Mouse (Mus musculus) retina, adult 2 months (tissue): ENCODE data around the gene Tmem184b.

ENCODE experiments used
- DNase-seq: peaks from one replicate; pipeline ENCODE4 v3.0.0-alpha.2; 2012; ENCODE audit warnings: low read depth, low spot score

Gene Tmem184b

DNA sequence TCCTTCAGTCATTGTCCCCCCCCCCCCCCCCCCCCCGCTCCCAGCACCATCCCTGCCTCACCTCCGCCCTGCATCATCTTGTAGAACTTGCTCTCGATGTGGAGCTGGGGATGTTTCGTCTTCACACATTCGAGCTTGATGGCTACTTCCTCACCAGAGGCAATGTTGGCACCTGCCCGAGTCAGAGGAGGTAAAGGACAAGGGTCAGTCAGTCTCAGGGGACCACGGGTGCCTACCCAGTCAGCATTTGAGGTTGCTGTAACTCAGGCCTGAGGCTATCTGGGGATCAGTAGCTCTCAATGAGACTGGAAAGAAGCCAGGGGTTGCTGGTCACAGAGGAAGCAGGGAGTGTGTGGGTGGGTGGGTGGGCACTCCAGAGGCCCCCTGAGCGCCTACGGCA is 26.6 kb upstream of the Tmem184b start:
- DNase-seq: no peak

DNA sequence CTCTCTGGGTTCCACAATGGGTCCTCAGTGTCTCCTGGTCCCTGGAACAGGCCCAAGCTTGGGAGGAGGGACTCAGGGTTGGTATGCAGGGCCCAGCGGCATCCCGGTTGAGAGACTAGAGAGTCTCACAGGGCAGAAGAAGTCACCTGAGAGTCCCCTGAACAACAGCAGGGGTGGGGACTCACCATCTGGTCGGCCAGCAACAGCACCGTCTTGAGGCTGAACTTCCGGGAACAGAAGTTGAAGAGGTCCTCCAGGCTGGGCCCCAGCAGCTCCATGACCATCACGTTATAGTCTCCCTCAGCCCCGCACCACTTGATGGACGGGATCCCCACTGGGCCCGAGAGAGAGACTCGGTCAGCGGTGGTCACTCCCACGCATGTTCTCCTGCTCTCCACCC is 26.2 kb upstream of the Tmem184b start:
- no peak for DNase-seq

DNA sequence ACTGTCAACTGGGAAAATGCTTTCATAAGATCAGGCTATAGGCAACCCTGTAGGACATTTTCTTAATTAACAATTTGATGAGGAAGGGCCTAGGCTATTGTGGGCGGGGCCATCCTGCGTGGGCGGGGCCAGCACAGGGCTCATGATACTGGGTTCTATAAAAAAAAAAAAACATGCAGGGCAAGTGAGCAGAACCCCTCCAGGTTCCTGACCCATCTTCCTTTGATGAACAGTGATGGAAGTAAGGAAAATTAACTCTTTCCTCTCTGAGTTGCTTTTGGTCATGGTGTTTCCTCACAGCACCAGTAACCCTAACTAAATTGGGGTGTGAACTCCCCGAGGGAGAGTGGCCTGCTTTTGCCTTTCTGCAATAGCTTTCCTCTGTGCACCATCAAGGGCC is 25.2 kb upstream of the Tmem184b start:
- DNase-seq: no peak

DNA sequence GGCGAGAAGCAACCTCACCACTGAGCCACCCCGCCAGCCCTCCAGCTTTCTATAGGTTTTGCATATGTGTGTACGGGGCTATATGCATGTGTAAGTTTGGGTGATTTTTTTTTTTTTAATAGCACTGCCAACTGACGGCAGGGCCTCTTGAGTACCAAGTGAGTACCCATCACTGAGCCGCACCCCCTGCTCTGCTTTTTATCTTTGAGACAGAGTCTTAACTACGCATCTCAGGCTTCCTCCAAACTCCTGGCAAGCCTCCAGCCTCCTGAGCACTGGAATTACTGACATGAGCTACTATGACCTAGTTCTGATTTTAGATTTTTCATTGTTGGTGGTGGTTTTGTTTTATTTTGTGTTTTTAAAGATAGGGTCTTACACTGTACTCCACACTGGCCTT is 24.1 kb upstream of the Tmem184b start:
- no peak for DNase-seq

DNA sequence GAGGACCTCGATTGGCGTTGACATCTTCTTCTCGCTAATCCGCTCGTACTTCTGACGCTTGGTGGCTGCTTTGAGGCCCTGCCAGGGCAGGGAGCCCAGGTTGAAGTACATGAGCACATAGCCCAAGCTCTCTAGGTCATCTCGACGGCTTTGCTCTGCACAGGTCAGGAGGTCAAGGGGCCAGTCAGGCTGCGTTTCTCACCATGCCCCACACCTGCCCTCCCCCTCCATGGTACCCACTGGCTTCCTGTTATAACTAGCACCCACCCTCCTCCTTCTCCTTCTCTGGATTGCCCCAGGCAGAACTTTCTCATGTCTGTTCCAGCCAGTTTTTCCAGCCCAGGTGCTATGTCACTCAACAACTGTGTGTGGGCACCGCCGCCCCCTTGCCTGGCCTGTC is 22.1 kb upstream of the Tmem184b start:
- DNase-seq: no peak

DNA sequence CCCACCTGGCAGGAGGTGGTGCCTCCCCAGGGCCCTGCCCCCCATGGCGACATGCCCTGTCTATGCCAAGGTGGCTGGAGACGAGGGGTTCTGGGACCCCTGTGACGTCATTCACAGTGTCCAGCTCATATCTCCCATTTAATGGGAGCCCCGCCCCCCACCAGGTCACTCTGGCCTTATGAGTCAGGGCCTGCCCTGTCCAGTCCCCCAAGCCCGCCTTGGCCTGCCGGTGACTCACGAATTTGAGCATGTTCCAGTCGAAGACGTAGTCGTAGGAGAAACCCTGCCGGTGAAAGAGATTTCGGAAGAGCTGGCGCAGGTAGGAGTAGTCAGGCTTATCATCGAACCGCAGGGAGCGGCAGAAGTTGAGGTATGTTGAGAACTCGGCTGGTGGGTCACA is 21.2 kb upstream of the Tmem184b start:
- no peak for DNase-seq

DNA sequence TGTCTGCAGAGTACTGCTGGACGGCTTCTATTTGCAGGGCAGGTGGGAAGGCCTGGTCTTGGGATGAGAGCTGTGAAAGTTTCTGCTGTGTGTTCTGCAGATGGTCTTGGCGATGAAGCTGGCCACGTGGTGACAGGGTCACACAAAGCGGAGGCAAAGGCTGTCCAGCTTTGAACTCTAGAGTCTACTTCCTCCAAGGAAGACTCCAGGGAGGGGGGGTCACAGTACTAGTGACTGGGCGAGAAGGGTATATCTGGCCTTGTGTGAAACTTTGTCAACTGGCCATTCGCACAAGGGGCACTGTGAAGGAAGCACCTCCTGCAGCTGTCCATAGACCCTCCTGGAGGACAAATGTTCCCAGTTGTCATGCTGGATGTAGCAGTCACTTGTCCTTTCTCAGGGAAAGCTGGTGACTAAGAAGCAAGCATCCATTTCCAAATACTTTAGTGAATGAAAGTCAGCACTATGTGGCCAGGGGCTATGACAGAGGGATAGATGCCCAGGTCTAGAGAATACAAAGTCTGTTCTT is 19.4 kb upstream of the Tmem184b start:
- DNase-seq: no peak

DNA sequence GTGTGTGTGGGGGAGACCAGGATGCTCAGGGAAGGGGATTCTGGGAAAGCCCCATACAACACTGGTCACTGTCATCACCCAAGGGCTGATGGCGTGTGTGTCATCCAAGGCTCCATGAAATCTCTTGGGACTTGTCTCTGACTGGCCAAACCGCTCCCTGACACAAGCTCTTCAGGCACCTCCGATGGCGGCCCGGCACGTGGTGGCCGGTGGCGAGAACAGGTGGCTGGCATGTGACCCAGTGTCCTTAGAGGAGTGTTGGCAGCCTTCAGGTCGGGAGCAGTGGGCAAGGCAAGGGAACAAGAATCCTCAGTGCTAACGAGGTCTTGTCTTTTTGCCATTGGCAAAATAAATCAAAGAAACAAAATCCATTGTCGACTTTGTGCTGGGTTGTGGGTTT is 15.3 kb upstream of the Tmem184b start:
- DNase-seq: no peak

DNA sequence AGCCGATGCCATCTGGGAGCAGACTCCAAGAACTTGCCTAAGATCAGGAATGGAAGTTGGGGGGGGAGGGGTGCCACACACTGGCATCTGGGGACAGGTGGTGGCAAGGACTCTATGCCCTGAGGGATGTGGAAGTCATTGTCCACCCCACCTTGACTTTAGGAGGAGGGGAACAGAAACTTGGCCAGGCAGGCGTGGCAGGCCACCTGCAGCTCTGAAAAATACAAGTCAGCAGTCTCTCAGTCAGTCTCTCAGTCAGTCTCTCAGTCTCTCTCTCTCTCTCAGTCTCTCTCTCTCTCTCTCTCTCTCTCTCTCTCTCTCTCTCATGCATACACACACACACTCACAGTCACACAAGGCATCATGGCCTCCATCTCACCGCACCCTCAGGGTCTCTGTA is 14.9 kb upstream of the Tmem184b start:
- DNase-seq: no peak

DNA sequence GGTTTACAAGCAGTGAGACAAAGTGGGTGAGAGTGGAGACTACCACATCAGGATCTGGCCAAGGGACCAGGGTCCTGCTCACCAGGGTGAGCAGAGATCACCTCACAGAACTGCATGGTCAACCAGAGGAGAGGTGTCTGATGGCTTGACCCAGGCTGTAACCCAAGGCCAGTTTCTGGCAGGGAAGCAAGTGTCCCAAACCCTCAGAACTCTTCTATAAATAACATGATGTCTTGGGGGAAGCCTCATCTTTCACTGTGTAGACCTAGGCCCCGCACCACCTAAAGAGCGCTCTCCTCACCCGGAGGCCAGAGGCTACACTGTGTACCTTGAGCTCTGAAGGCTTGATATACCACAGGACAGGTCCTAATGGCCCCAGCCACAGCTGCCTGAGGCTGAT is 14.0 kb upstream of the Tmem184b start:
- no peak for DNase-seq

DNA sequence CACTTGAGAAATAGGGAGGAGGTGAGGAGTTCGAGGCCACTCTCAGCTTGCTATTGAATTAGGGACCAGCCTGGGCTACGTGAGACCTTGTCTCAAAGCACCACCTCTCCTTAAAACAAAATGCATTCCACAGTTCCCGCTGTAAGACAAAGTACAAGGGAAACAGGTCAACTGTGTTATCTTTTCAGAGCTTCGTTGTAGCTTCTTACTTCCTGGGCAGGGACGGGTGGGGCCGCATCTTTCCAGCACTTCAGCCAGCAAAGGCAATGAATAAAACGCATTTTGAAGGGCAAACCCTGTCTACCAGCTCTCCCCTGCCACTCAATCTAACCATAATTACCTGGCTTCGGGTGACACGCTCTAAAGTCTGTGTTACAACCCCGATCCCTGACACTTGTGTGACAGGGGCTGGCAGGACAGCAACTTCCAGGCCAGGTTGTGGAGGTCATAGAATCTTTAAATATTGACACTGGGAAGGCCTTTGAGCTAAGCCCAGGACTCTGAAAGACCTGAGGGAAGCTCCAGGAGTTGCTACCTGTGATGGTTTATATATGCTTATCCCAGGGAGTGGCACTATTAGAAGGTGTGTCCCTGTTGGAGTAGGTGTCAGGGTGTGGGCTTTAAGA is 13.2 kb upstream of the Tmem184b start:
- DNase-seq: no peak

DNA sequence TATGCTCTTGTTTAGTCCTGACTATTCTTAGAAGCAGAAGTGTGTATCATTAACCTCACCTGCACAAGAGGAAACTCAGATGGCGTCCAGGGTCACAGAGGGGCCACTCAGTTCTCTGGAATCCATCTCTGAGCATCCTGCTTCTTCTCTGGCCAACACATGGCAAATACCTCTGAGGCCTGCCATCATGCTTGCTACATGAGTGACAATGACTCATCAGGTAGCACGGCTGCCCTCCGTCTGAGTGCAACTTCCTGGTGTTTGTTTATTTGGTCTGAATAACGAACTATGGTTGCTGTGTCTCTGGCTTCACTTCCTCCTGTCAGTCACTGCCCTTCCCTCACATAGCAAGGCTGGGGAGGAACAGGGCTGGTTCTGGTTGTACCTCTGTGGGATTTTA is 11.1 kb upstream of the Tmem184b start:
- no peak for DNase-seq

DNA sequence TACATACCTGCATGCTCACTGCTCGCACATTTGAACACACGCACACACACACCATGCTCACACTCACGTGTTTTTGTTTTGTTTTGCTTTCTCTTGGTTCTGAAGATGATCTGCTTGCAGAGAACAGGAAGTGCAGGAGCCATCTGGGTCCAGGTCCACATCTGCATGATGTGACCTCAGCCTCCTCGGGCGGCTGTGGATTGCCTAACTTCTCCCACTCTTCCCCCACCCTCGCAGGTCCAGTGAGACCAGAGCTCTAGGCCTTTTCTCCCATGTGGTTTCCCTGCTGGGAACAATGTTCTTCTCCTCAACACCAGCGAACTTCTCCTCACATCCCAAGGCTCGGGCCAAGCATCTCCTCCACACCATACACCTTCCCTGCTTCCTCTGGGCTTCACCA is 10.4 kb upstream of the Tmem184b start:
- no peak for DNase-seq

DNA sequence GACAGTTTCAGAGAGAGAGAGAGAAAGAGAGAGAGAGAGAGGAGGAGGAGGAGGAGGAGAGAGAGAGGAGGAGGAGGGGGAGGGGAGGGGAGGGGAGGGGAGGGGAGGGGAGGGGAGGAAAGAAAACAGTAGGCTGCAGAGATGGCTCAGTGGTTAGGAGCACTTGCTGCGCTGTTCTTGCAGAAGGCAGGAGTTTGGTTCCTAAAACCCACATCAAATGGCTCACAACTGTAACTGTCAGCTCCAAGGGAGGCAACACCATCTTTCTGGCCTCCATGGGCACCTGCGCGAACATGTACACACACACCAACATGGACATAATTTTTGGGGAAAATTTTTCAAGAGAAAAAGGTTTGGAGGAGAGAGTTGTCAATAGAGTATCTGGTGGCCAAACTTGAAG is 9.8 kb upstream of the Tmem184b start:
- DNase-seq: no peak

DNA sequence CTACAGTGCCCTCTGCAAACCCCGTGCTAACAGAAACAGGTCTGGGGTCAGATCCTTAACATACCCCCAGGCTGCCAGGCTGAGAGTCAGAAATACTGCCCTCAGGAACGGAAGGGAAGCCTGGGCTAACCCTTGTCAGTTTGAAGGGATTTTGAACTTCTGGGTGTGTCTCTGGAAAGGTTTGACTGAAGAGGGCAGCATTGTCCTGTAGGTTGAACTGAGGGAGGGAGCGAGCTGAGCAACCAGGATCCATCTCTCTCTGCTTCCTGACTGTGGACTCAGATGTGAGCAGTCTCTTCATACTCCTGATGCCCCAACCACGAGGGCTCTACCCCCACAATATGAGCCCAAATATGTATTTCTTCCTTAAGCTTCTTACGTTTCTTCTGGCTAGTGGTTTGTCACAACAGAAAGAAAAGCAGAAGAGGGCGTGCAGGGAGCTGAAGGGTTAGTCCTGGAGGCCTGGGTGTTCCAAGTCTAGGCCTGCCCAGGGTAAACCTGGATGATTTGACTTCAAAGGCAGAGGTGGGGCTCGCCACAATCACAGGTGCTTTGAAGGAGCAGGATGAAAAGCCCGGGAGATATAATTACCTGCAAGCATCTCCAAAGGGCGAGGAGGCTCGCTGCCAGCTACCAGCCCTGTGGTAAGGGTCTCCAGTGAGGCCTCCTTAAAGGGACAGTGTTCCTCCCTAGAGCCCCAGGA is 8.1 kb upstream of the Tmem184b start:
- DNase-seq: no peak

DNA sequence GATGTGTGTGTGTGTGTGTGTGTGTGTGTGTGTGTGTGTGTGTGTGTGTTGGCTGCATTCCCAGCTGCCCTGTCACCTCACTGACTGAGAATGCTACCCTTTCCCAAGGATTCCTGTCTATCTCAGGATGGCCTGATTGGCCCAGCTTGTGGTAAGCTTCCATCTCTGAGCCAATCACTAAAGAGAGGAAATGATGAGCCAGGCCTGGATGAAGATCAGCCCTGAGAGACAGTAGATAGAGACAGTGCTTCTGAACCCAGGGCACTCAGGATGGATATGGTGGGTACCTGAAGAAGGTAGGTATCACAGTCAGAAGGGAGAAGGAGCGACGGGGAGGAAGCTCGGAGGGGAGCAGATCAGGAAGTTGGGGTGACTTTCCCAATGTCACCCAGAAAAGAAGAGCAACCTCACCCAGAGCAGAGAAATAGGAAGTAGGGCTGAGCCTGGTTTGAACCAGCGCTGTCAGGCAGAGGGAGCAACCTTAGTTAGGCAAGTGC is 5.8 kb upstream of the Tmem184b start:
- DNase-seq: no peak

DNA sequence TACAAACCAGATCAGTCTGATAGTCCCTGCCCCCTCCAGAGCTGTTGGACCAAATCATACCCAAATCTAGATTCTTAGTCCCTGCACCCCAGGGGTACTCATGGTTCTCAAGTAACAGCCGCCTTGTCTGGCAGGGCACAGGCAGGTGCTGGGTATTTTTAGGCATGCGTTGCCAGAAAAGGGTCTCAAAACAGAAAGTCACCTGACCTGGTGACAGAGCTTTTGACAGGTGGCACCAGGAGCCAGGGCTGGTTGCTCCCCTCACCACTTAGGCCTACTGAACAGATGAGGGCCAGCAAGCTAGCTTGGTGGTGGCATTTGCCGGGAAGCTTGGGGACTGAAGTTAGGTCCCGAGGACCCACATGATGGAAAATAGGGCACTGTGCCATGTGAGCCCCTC is 3.2 kb upstream of the Tmem184b start:
- no peak for DNase-seq

DNA sequence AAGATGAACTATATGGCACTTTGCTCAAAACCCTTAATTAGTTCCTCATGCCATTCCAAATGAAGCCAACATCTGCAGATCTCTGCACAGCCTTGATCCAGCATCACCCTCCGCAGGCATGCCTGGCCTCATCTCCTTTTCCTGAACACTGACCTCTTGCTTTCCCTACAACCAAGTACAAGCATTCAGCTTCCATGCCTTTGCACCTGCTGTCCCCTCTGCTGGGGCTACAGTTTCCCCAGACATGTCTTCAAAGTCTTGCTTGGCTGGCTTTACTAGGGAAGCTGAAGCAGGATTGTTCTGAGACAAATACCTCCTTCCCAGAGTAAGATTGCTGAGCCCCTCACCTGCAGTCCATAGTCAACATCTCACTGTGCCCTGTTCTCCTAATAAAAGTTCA is 908 bp upstream of the Tmem184b start:
- DNase-seq: no peak

DNA sequence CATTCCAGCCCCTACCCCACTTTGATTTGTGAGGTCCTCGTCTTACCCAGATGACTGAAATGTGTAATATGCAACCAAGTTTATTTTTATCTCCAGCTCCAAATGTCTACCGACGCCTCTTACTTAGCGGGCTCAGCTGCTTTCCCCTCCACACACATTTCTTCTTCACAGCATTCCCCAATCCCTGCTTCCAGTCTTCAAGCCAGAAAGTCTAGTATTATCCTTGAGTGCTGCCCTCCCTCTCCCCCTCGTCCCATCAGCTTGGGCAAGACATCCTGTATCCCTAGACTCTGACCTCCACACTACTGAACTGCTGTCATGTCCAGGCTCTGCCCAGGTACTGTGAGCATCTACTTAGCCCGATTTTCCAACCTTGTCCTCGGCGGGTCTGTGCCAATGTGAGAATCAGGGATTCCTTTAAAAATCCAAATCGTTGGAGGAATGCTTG is 418 bp upstream of the Tmem184b start:
- DNase-seq: no peak

DNA sequence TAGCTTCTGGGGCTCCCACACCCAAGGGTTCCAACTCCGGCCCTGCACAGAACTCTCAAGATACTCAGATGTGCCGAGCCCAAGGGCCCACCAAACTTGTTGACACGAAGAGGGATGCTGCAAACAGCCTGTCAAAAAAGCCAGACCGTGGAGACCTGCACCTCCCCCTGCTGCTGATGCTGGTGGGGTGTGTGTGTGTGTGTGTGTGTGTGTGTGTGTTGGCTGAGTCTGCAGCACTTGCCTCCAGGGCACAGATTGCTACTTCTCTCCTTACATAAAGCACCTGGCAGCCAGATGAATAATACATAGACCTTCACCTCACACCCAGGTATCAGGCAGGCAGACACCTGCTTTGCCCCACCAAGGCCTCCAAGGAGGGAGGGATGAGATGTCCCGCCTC is 1.2 kb downstream of the Tmem184b start:
- DNase-seq: no peak

DNA sequence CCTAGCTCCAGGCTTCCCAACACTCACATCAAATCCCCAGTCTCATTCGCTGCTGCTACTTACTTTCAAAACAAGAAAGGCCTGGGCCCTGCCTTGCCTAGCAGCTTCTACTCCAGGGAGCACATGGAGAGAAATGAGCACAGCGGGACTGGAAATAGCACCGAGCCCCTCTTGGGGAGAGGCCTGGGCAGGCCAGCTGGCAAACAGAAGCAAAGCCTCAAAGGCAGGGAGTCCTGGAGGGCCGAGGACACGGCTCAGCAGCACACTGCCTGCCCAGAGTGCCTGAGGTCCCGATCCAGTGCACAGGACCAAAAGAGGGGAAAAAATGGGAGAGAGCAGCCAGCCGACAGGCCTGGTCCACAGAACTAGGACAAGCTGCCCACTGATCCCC is 2.4 kb downstream of the Tmem184b start:
- no peak for DNase-seq

DNA sequence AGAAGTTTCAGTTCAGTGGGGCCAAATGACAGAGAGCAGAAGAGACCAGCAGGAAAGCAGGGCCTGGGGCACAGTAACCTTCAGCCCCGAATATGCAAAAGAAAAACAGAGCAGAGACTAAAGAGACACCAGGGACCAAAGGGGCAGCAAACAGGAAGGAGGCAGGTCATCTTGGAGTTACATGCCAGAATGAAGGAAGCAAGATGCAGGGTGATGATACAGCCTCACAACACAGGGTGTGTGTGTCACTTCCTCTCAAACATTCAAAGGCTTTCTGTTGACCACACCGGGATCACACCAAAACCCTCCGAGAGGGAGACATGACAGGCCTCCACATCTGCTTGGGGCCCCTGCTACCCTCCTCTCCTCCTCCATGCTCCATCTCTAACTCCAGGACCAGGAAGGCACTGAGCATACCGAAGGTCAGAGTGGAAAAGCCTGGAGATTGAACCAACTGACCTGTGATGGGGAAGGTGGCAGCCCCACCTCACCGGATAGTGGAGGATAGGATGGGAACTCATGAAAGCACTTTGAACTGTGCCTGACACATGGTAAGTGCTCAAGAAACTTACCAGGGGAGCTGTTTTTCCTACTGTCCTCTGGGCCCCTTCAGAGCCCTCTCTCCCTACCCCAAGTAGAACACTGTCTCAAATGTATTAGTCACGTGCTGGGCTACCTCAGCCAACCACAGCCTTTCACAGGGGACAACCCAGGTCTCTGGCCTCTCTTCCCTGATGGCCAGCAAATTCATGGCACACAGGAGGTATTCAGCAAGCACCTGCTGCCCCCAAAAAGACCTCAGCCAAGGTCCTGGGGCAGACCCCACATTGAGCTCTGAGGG is 3.0 kb downstream of the Tmem184b start:
- DNase-seq: no peak
